Mouse (Mus musculus) kidney, embryonic 14.5 days (tissue): ENCODE results near the gene Usp3. TPM values are rescaled to one million over a fixed set of nuclear protein-coding genes. Genes with fewer than 3 reads are reported as not detected.

Experiments
- polyA plus RNA-seq: library from polyadenylated mRNA; unstranded; fragments of >200 nt; fragmentation: Nextera tagmentation; extraction: Ambion mirVana; gene quantifications from 2 replicates; pipeline ENCODE4 v1.2.1, GENCODE M21; 2014

Usp3 gene
- polyA plus RNA-seq, 1 experiment from 2014 or later = 83.6 TPM

Other genes with a start within 250 kb of the Usp3 start
- gene Herc1, start 242.7 kb downstream of the Usp3 start, polyA plus RNA-seq = 14.9 and 26.9 TPM in 2 replicates
- 1.8 and 2.3 TPM in 2 replicates for gene Fbxl22, start 78.5 kb downstream of the Usp3 start, polyA plus RNA-seq
- gene Car12, start 120.5 kb upstream of the Usp3 start, polyA plus RNA-seq = 3.2 and 4.2 TPM in 2 replicates
- gene Aph1b, start 202.3 kb upstream of the Usp3 start, polyA plus RNA-seq = 6.0 and 13.8 TPM in 2 replicates
- gene Gm10647, start 203.9 kb upstream of the Usp3 start, polyA plus RNA-seq = 0.40 and 0.81 TPM in 2 replicates
- 3.3 and 4.7 TPM in 2 replicates for gene Aph1c, start 241.6 kb upstream of the Usp3 start, polyA plus RNA-seq